Mouse (Mus musculus) forebrain, embryonic 16.5 days (tissue): ENCODE measurements around the gene Rsf1. TPM values are rescaled to one million over a fixed set of nuclear protein-coding genes. Genes with fewer than 3 reads are reported as not detected.
A peak's percentile ranks its signal among the peaks of the same experiment; 100 is the strongest.

Experiments used
- ATAC-seq: fragments of 200-750 bp; cut with Nextera tagmentation; 2 replicates; pipeline ENCODE4 v1.8.0; 2017; ENCODE audit warnings: mild to moderate bottlenecking, moderate library complexity
- H3K27ac ChIP-seq: fragments of 300-500 bp; sonication (generic); 2 replicates; pipeline ENCODE4 v1.5.1; 2014; ENCODE audit warnings: low read length, control low read depth
- H3K27me3 ChIP-seq: fragments of 300-500 bp; sonication (generic); replicated peaks from 2 replicates; pipeline ENCODE4 v1.6.1; 2014; ENCODE audit warnings: low read length; ENCODE audit not compliant: control insufficient read depth, insufficient read depth
- H3K36me3 ChIP-seq: fragments of 300-500 bp; sonication (generic); 2 replicates; pipeline ENCODE4 v1.6.1; 2014; ENCODE audit not compliant: control insufficient read depth, insufficient read depth
- H3K4me1 ChIP-seq: fragments of 300-500 bp; sonication (generic); replicated peaks from 2 replicates; pipeline ENCODE4 v1.6.1; 2014; ENCODE audit warnings: low read length; ENCODE audit not compliant: control insufficient read depth, insufficient read depth
- H3K4me2 ChIP-seq: fragments of 300-500 bp; sonication (generic); 2 replicates; pipeline ENCODE4 v1.6.1; 2014; ENCODE audit warnings: mild to moderate bottlenecking, low read length, control low read depth
- H3K4me3 ChIP-seq: fragments of 300-500 bp; sonication (generic); replicated peaks from 2 replicates; pipeline ENCODE4 v1.5.1; 2014; ENCODE audit warnings: mild to moderate bottlenecking, low read length, control low read depth
- H3K9ac ChIP-seq: fragments of 300-500 bp; sonication (generic); replicated peaks from 2 replicates; pipeline ENCODE4 v1.6.1; 2014; ENCODE audit warnings: low read depth, low read length, control low read depth
- H3K9me3 ChIP-seq: fragments of 300-500 bp; sonication (generic); 2 replicates; pipeline ENCODE4 v1.6.1; 2016; ENCODE audit warnings: low read length; ENCODE audit not compliant: control insufficient read depth
- WGBS: fragments of 180-500 bp; shearing (Covaris S2); extraction: QIAGEN DNeasy Blood & Tissue Kit; methylation state at CpG from one replicate; pipeline ENCODE4 v1.1.7; 2014; 5-methylcytosine and 5-hydroxymethylcytosine counted together
- polyA plus RNA-seq: library from polyadenylated mRNA; unstranded; fragments of >200 nt; fragmentation: Nextera tagmentation; extraction: Ambion mirVana; gene quantifications from 2 replicates; pipeline ENCODE4 v1.2.1, GENCODE M21; 2015

Gene Rsf1
- polyA plus RNA-seq, 1 experiment from 2014 or later = 34.7 TPM

GRCm38 (mm10) chr7:97726080-97726479 lies 146.4 kb downstream of the Rsf1 start:
- Histone ChIP-seq H3K4me1 (peaks cover 17% of the 10 kb centered on the region; the same call in 1 of the 2 replicates), H3K36me3 (no peaks in the 10 kb centered on the region), H3K9me3 (no peaks in the 10 kb centered on the region), H3K27ac (no peak overlapping the region), H3K4me3 (no peak overlapping the region), H3K4me2 (no peak overlapping the region), H3K9ac (no peak overlapping the region), H3K27me3 (no peaks in the 10 kb centered on the region)
- WGBS = 75% methylated on average over 7 of the region's 7 CpGs
- ATAC-seq = no peak

GRCm38 (mm10) chr7:97726778-97727177 lies 147.1 kb downstream of the Rsf1 start:
- WGBS = 72% methylated on average over 7 of the region's 7 CpGs
- ATAC-seq = no peak
- no peaks in the 10 kb centered on the region for H3K27me3 ChIP-seq

GRCm38 (mm10) chr7:97728666-97729614 lies 149.3 kb downstream of the Rsf1 start:
- Histone ChIP-seq H3K9me3 (no peaks in the 10 kb centered on the region), H3K4me3 (no peak overlapping the region), H3K36me3 (no peaks in the 10 kb centered on the region), H3K9ac (no peak overlapping the region), H3K4me2 (no peak overlapping the region), H3K27ac (no peak overlapping the region), H3K27me3 (no peaks in the 10 kb centered on the region), H3K4me1 (peaks cover 6% of the 10 kb centered on the region; the same call in 1 of the 2 replicates)
- WGBS = 27% methylated on average over 14 of the region's 14 CpGs
- 0 out of 2 replicates have a peak, but pooled peaks have one; percentile 17 for ATAC-seq

More at GRCm38 (mm10) chr7:97726778-97727177, 147.1 kb downstream of the Rsf1 start:
- Histone ChIP-seq H3K27ac (no peak overlapping the region), H3K36me3 (no peaks in the 10 kb centered on the region), H3K4me2 (no peak overlapping the region), H3K9ac (no peak overlapping the region), H3K4me1 (peaks cover 17% of the 10 kb centered on the region; the same call in 1 of the 2 replicates), H3K9me3 (no peaks in the 10 kb centered on the region), H3K4me3 (no peak overlapping the region)

- Histone ChIP-seq H3K9ac (no peak overlapping the region), H3K4me1 (peaks cover 6% of the 10 kb centered on the region; the same call in 1 of the 2 replicates)
- WGBS = 34% methylated on average over 3 of the region's 3 CpGs
These were observed 150.7 kb downstream of the Rsf1 start for GRCm38 (mm10) chr7:97730427-97730826.

GRCm38 (mm10) chr7:97733606-97734005 lies 153.9 kb downstream of the Rsf1 start:
- WGBS = 88% methylated on average over 5 of the region's 5 CpGs
- Histone ChIP-seq H3K4me2 (no peak overlapping the region), H3K27ac (no peak overlapping the region), H3K9ac (no peak overlapping the region), H3K4me3 (no peak overlapping the region), H3K9me3 (no peaks in the 10 kb centered on the region), H3K27me3 (peaks cover 2% of the 10 kb centered on the region), H3K4me1 (peaks cover 17% of the 10 kb centered on the region), H3K36me3 (no peaks in the 10 kb centered on the region)
- ATAC-seq = no peak

More at GRCm38 (mm10) chr7:97730427-97730826, 150.7 kb downstream of the Rsf1 start:
- Histone ChIP-seq H3K36me3 (no peaks in the 10 kb centered on the region), H3K27me3 (no peaks in the 10 kb centered on the region), H3K4me2 (no peak overlapping the region), H3K27ac (no peak overlapping the region), H3K9me3 (no peaks in the 10 kb centered on the region), H3K4me3 (no peak overlapping the region)
- no peak for ATAC-seq

- Histone ChIP-seq H3K27me3 (peaks cover 2% of the 10 kb centered on the region), H3K27ac (no peak overlapping the region), H3K4me1 (peaks cover 11% of the 10 kb centered on the region), H3K36me3 (no peaks in the 10 kb centered on the region), H3K4me3 (no peak overlapping the region), H3K9me3 (no peaks in the 10 kb centered on the region), H3K9ac (no peak overlapping the region), H3K4me2 (no peak overlapping the region)
- no peak for ATAC-seq
- 81% methylated on average over 8 of the region's 8 CpGs for WGBS
These were observed 155.3 kb downstream of the Rsf1 start for GRCm38 (mm10) chr7:97735021-97735420.

GRCm38 (mm10) chr7:97735886-97736420 lies 156.3 kb downstream of the Rsf1 start:
- WGBS = 29% methylated on average over 4 of the region's 4 CpGs
- no peak overlapping the region for H3K4me3 ChIP-seq
- no peaks in the 10 kb centered on the region for H3K36me3 ChIP-seq
- no peaks in the 10 kb centered on the region for H3K9me3 ChIP-seq
- H3K4me1 ChIP-seq = peaks cover 11% of the 10 kb centered on the region
- no peak overlapping the region for H3K9ac ChIP-seq
- H3K27ac ChIP-seq = no peak overlapping the region
- H3K4me2 ChIP-seq = no peak overlapping the region
- ATAC-seq = no peak
- H3K27me3 ChIP-seq = peaks cover 2% of the 10 kb centered on the region

- no peaks in the 10 kb centered on the region for H3K36me3 ChIP-seq
- H3K9me3 ChIP-seq = no peaks in the 10 kb centered on the region
- peak overlapping the region; percentile 79 for H3K4me3 ChIP-seq
- peaks cover 11% of the 10 kb centered on the region for H3K4me1 ChIP-seq
- H3K27me3 ChIP-seq = peaks cover 2% of the 10 kb centered on the region
- H3K9ac ChIP-seq = peak overlapping the region; percentile 78
- peak; percentile 24 for ATAC-seq
- WGBS = 6% methylated on average over 12 of the region's 12 CpGs
- H3K27ac ChIP-seq = no peak overlapping the region
- peak overlapping the region; percentile 97 for H3K4me2 ChIP-seq
These were observed 157.6 kb downstream of the Rsf1 start for GRCm38 (mm10) chr7:97737256-97737637.

- under 1% methylated on average over 50 of the region's 64 CpGs for WGBS
- H3K27ac ChIP-seq = no peak within 1 kb of the TSS
These were observed 158.2 kb downstream of the Rsf1 start, which contains the start of gene Aqp11 for GRCm38 (mm10) chr7:97737638-97738456. Gene Aqp11 (minus strand): TSS chr7:97738289.

More at GRCm38 (mm10) chr7:97737638-97738456, 158.2 kb downstream of the Rsf1 start, which contains the start of gene Aqp11:
- H3K9ac ChIP-seq = peak within 1 kb of the TSS; percentile 78
- peak within 1 kb of the TSS; percentile 79 for H3K4me3 ChIP-seq
- H3K36me3 ChIP-seq = no peaks in the 10 kb centered on the region
- peaks cover 11% of the 10 kb centered on the region for H3K4me1 ChIP-seq
- no peaks in the 10 kb centered on the region for H3K9me3 ChIP-seq
- peak within 1 kb of the TSS; percentile 97 for H3K4me2 ChIP-seq
- H3K27me3 ChIP-seq = peaks cover 2% of the 10 kb centered on the region
- ATAC-seq = peak; percentile 91
